Mouse (Mus musculus): ENCODE data around the gene Exo1. TPM values are rescaled to one million over a fixed set of nuclear protein-coding genes. Genes with fewer than 3 reads are reported as not detected.

Gene Exo1
- polyA plus RNA-seq, 1 experiment from 2014 or later: 28.7 TPM

DNA sequence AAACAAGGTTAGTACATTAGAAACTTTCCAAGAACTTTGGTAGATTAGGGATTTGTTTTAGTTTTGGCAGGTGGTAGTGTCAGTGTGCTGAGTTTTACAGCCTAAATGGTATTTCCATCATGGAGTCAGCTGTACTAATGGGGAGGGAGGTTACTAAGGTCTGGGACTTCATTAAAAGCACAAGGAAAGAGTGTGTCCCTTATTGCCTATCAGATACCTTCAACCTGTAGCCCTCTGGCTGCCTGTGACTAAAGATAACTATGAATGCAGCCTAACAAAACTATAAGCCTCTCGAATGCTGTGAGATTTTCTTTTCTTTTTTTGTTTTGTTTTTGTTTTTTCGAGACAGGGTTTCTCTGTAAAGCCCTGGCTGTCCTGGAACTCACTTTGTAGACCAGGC is 30.8 kb downstream of the Exo1 start:
- H3K27ac ChIP-seq (ENCODE audit: low read length): no peak overlapping the region
- H3K4me3 ChIP-seq (ENCODE audit: low read length): no peak overlapping the region
- H3K36me3 ChIP-seq (ENCODE audit: control insufficient read depth, insufficient read depth): peaks cover 21% of the 10 kb centered on the region
- 83% methylated on average over 2 of the region's 2 CpGs for WGBS
- ATAC-seq (replicated peaks; ENCODE audit: extremely low read depth, insufficient read depth, low FRiP score): no peak
- no peaks in the 10 kb centered on the region for H3K4me1 ChIP-seq (ENCODE audit: control insufficient read depth, insufficient read depth, low read length)
- no peaks in the 10 kb centered on the region for H3K27me3 ChIP-seq (ENCODE audit: control insufficient read depth, insufficient read depth, low read length)
- no peak overlapping the region for H3K4me2 ChIP-seq (ENCODE audit: low read depth, low read length)
- no peak overlapping the region for H3K9ac ChIP-seq (ENCODE audit: low read length)
- no peaks in the 10 kb centered on the region for H3K9me3 ChIP-seq (replicated peaks; ENCODE audit: control insufficient read depth, low read length)

- 83% methylated on average over 3 of the region's 3 CpGs for WGBS
- H3K36me3 ChIP-seq (ENCODE audit: control insufficient read depth, insufficient read depth): peaks cover 15% of the 10 kb centered on the region
- H3K4me1 ChIP-seq (ENCODE audit: control insufficient read depth, insufficient read depth, low read length): no peaks in the 10 kb centered on the region
- H3K27me3 ChIP-seq (ENCODE audit: control insufficient read depth, insufficient read depth, low read length): no peaks in the 10 kb centered on the region
- no peak overlapping the region for H3K4me3 ChIP-seq (ENCODE audit: low read length)
- no peaks in the 10 kb centered on the region for H3K9me3 ChIP-seq (replicated peaks; ENCODE audit: control insufficient read depth, low read length)
- H3K9ac ChIP-seq (ENCODE audit: low read length): no peak overlapping the region
- no peak overlapping the region for H3K4me2 ChIP-seq (ENCODE audit: low read depth, low read length)
- no peak for ATAC-seq (replicated peaks; ENCODE audit: extremely low read depth, insufficient read depth, low FRiP score)
- no peak overlapping the region for H3K27ac ChIP-seq (ENCODE audit: low read length)
These were observed 31.7 kb downstream of the Exo1 start for GRCm38 (mm10) chr1:175912038-175912437.

DNA sequence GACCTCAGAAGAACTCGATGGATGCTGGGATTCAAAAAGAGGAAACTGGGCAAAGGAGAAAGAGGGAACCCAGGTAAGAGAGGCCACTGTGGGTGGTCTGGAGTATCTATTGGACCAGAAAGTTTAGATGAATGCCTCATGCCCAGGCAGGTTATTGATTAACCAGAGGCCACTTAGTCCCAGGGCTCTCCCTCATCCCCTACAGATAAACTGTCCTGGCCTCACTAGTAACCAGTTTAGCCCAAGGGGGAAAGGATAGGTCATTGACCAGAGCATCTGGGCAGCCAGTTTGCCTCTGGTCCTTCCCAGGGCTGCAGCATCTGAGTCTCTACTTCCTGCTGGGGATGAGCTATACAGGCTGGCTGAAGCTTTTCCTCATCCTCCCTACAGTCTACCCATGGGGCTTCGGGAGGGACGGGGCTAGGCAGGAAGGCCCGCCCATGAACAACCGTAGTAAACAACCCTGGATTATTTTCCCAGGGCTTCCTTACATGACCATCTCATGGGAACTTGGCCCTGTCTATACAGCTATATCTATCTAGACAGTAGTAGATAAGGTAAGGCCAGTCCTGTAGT is 33.4 kb downstream of the Exo1 start:
- Histone ChIP-seq H3K4me1 (ENCODE audit: control insufficient read depth, insufficient read depth, low read length) (0 out of 2 replicates have a peak, but pooled peaks cover 2% of the 10 kb centered on the region), H3K27me3 (ENCODE audit: control insufficient read depth, insufficient read depth, low read length) (no peaks in the 10 kb centered on the region), H3K4me3 (ENCODE audit: low read length) (no peak overlapping the region), H3K27ac (ENCODE audit: low read length) (no peak overlapping the region), H3K9ac (ENCODE audit: low read length) (no peak overlapping the region), H3K36me3 (ENCODE audit: control insufficient read depth, insufficient read depth) (peaks cover 10% of the 10 kb centered on the region), H3K4me2 (ENCODE audit: low read depth, low read length) (no peak overlapping the region), H3K9me3 (replicated peaks; ENCODE audit: control insufficient read depth, low read length) (no peaks in the 10 kb centered on the region)
- ATAC-seq (replicated peaks; ENCODE audit: extremely low read depth, insufficient read depth, low FRiP score): peak; percentile 41; the same call in 1 of the 2 replicates
- WGBS: 73% methylated on average over 5 of the region's 5 CpGs

DNA sequence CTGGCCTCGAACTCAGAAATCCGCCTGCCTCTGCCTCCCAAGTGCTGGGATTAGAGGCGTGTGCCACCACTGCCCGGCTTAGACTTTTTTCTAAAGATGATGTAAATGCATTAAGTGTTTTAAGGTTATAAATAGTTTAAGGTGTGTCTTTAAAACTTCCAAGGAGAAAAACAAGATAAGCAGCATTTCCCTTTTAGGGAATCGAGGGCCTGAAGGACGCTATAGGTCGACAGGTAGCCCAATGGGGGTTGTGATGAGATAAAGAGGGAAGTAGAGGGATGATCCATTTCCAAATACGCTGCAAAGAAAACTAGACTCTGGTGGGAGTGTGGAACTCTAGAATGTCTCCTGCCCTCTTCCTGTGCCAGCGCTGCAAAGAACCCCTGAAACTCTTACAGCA is 39.6 kb downstream of the Exo1 start, which contains the start of gene Gm38100:
Gm38100 (plus strand) TSS at position 301 of the 400 bp plus-strand sequence.
- no peak within 1 kb of the TSS for H3K4me3 ChIP-seq (ENCODE audit: low read length)
- no peaks in the 10 kb centered on the region for H3K27me3 ChIP-seq (ENCODE audit: control insufficient read depth, insufficient read depth, low read length)
- H3K4me2 ChIP-seq (ENCODE audit: low read depth, low read length): no peak within 1 kb of the TSS
- no peaks in the 10 kb centered on the region for H3K36me3 ChIP-seq (ENCODE audit: control insufficient read depth, insufficient read depth)
- no peak for ATAC-seq (replicated peaks; ENCODE audit: extremely low read depth, insufficient read depth, low FRiP score)
- no peak within 1 kb of the TSS for H3K27ac ChIP-seq (ENCODE audit: low read length)
- no peaks in the 10 kb centered on the region for H3K9me3 ChIP-seq (replicated peaks; ENCODE audit: control insufficient read depth, low read length)
- H3K9ac ChIP-seq (ENCODE audit: low read length): no peak within 1 kb of the TSS
- WGBS: 85% methylated on average over 9 of the region's 9 CpGs
- 0 out of 2 replicates have a peak, but pooled peaks cover 2% of the 10 kb centered on the region for H3K4me1 ChIP-seq (ENCODE audit: control insufficient read depth, insufficient read depth, low read length)

- Histone ChIP-seq H3K9me3 (replicated peaks; ENCODE audit: control insufficient read depth, low read length) (no peaks in the 10 kb centered on the region), H3K27ac (ENCODE audit: low read length) (no peak overlapping the region), H3K4me2 (ENCODE audit: low read depth, low read length) (no peak overlapping the region), H3K36me3 (ENCODE audit: control insufficient read depth, insufficient read depth) (no peaks in the 10 kb centered on the region), H3K4me1 (ENCODE audit: control insufficient read depth, insufficient read depth, low read length) (0 out of 2 replicates have a peak, but pooled peaks cover 2% of the 10 kb centered on the region), H3K9ac (ENCODE audit: low read length) (no peak overlapping the region), H3K27me3 (ENCODE audit: control insufficient read depth, insufficient read depth, low read length) (no peaks in the 10 kb centered on the region), H3K4me3 (ENCODE audit: low read length) (no peak overlapping the region)
- 66% methylated on average over 8 of the region's 8 CpGs for WGBS
- ATAC-seq (replicated peaks; ENCODE audit: extremely low read depth, insufficient read depth, low FRiP score): no peak; the same call in 1 of the 2 replicates
These were observed 40.7 kb downstream of the Exo1 start for GRCm38 (mm10) chr1:175921091-175921490.

DNA sequence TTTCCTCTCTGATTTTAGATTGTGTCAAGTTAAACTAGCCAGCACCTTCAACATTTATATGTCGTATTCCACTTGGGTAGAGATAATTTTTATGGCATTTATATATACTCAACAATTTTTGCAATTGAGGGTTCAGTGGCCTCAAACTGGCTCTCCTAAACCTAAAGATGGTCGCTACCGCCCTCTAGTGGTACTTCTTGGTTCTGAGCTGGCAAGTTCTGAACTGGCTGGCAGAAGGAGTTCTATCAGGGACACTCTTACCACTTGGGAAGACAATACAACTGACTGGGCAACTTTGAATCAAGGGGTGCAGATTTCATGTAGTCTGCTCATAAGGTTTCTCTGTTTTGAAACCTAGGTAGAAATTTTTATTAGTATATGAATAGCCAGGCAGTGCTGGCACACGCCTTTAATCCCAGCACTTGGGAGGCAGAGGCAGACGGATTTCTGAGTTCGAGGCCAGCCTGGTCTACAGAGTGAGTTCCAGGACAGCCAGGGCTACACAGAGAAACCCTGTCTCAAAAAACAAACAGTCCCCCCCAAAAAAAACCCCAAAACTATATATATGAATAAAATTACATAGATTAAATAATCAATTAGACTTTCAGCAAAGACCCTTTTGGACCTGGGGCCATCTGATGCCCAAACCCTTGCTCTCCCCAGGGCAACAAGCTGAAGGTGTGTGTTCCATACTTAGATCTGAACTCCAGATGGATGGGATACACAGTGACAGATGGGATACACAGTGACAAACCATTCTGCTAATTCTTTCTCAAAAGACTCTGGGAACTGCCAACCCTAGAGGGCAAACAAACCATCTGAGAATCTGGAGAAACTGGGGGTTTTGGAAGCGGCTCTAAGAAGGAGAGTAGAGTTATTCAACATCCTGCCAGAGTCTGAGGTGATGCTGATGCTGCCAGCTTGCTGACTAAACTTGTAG is 43.7 kb downstream of the Exo1 start:
- no peak for ATAC-seq (replicated peaks; ENCODE audit: extremely low read depth, insufficient read depth, low FRiP score)
- H3K4me1 ChIP-seq (ENCODE audit: control insufficient read depth, insufficient read depth, low read length): no peaks in the 10 kb centered on the region
- H3K27ac ChIP-seq (ENCODE audit: low read length): no peak overlapping the region
- H3K36me3 ChIP-seq (ENCODE audit: control insufficient read depth, insufficient read depth): no peaks in the 10 kb centered on the region
- no peaks in the 10 kb centered on the region for H3K27me3 ChIP-seq (ENCODE audit: control insufficient read depth, insufficient read depth, low read length)
- 49% methylated on average over 7 of the region's 7 CpGs for WGBS
- H3K4me2 ChIP-seq (ENCODE audit: low read depth, low read length): no peak overlapping the region
- no peak overlapping the region for H3K9ac ChIP-seq (ENCODE audit: low read length)
- no peak overlapping the region for H3K4me3 ChIP-seq (ENCODE audit: low read length)
- no peaks in the 10 kb centered on the region for H3K9me3 ChIP-seq (replicated peaks; ENCODE audit: control insufficient read depth, low read length)

DNA sequence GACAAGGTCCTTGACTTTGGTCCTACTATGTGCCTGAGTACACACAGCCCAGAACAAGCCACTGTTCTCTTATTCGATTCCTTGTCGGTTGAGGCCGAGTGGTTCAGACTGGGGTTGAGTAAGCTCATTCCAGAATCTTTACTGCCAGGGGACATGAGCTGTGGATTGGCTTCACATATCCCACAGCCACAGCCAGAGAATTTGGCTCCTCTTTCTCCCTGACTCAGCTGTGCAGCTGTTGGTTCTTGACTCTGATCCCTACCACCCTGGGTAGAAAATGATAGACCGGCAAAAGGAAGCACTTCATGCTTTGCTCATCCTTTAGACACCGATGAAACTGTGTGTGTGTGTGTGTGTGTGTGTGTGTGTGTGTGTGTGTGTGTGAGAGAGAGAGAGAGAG is 51.0 kb downstream of the Exo1 start:
- ATAC-seq (replicated peaks; ENCODE audit: extremely low read depth, insufficient read depth, low FRiP score): no peak
- no peak overlapping the region for H3K4me2 ChIP-seq (ENCODE audit: low read depth, low read length)
- no peaks in the 10 kb centered on the region for H3K36me3 ChIP-seq (ENCODE audit: control insufficient read depth, insufficient read depth)
- no peaks in the 10 kb centered on the region for H3K27me3 ChIP-seq (ENCODE audit: control insufficient read depth, insufficient read depth, low read length)
- H3K9me3 ChIP-seq (replicated peaks; ENCODE audit: control insufficient read depth, low read length): no peaks in the 10 kb centered on the region
- WGBS: 90% methylated on average over 5 of the region's 5 CpGs
- no peak overlapping the region for H3K4me3 ChIP-seq (ENCODE audit: low read length)
- H3K27ac ChIP-seq (ENCODE audit: low read length): no peak overlapping the region
- no peak overlapping the region for H3K9ac ChIP-seq (ENCODE audit: low read length)
- no peaks in the 10 kb centered on the region for H3K4me1 ChIP-seq (ENCODE audit: control insufficient read depth, insufficient read depth, low read length)

DNA sequence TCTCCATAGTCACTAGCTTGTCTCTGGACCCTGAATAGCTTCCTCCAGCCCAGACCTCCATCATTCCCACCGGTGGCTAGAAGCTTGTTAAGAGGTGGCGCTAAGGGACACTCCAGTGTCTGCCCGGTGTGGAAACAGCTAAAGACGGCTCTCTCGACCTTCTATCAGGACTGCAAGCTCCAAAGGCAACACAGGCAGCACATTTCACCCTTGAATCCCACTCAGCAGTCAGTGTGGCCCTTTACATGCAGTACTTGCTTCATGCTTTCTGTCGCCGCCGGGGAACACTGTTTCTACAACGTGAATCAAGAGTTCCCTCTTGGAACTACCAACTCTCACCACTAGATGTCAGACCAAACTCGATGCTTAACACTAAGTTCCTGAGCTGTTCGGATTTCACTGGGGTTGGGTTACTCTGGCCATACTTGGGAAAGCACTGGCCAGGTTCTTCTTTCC is 55.9 kb downstream of the Exo1 start:
- Histone ChIP-seq H3K27ac (ENCODE audit: low read length) (no peak overlapping the region), H3K9me3 (replicated peaks; ENCODE audit: control insufficient read depth, low read length) (no peaks in the 10 kb centered on the region), H3K4me1 (ENCODE audit: control insufficient read depth, insufficient read depth, low read length) (no peaks in the 10 kb centered on the region), H3K9ac (ENCODE audit: low read length) (0 out of 2 replicates have a peak overlapping the region, but pooled peaks have one; percentile 24), H3K4me3 (ENCODE audit: low read length) (peak overlapping the region; percentile 14), H3K36me3 (ENCODE audit: control insufficient read depth, insufficient read depth) (no peaks in the 10 kb centered on the region), H3K27me3 (ENCODE audit: control insufficient read depth, insufficient read depth, low read length) (no peaks in the 10 kb centered on the region), H3K4me2 (ENCODE audit: low read depth, low read length) (peak overlapping the region; percentile 57)
- peak; percentile 52; the same call in 1 of the 2 replicates for ATAC-seq (replicated peaks; ENCODE audit: extremely low read depth, insufficient read depth, low FRiP score)
- 9% methylated on average over 11 of the region's 11 CpGs for WGBS

DNA sequence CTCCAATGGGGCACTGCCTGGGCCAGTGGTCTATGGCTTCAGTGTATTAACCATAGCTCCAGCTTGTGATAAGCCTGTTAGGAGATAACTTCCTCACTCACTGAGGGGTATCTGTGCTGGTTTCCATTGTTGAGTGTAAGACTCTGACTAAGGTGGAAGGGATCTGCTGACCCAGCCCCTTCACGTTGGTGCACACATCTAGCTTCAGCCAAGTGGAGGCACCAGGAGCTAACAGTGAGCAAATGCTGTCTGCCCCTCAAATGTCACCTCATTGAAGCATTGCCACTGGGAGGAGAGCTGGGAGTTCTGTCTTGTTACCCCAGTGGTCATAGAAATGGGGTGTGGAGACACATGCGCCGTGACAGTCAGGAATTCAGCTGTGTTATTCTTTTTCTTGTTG is 58.4 kb downstream of the Exo1 start:
- Histone ChIP-seq H3K4me2 (ENCODE audit: low read depth, low read length) (no peak overlapping the region), H3K36me3 (ENCODE audit: control insufficient read depth, insufficient read depth) (no peaks in the 10 kb centered on the region), H3K27ac (ENCODE audit: low read length) (no peak overlapping the region), H3K27me3 (ENCODE audit: control insufficient read depth, insufficient read depth, low read length) (no peaks in the 10 kb centered on the region), H3K9me3 (replicated peaks; ENCODE audit: control insufficient read depth, low read length) (no peaks in the 10 kb centered on the region), H3K4me1 (ENCODE audit: control insufficient read depth, insufficient read depth, low read length) (no peaks in the 10 kb centered on the region), H3K9ac (ENCODE audit: low read length) (no peak overlapping the region), H3K4me3 (ENCODE audit: low read length) (no peak overlapping the region)
- ATAC-seq (replicated peaks; ENCODE audit: extremely low read depth, insufficient read depth, low FRiP score): no peak
- WGBS: 77% methylated on average over 3 of the region's 3 CpGs
